Mouse (Mus musculus): Measurements from ENCODE around the gene 1500009C09Rik.

GRCm38 (mm10) chr15:82221104-82221860 is 30.9 kb upstream of the 1500009C09Rik start:
- TF ChIP-seq CTCF (IDR thresholded peaks at IDR 0.05; ENCODE audit: low read depth, low read length) (peak; percentile 14; the same call in 1 of the 2 replicates), TAL1 (conservative IDR thresholded peaks at IDR 0.05; ENCODE audit: low read depth, low read length) (no peak), GATA2 (IDR thresholded peaks at IDR 0.05; ENCODE audit: borderline replicate concordance, low read depth, low read length) (no peak)
